Mouse (Mus musculus) brain, embryonic 14.5 days (tissue): ENCODE measurements around the gene Cdh18. TPM values are rescaled to one million over a fixed set of nuclear protein-coding genes. Genes with fewer than 3 reads are reported as not detected.
"Not testable (repeated sequence)": the region's sequence is repeated elsewhere in the genome, so short reads cannot be mapped to it uniquely, and the experiment has no call there.

Experiments used
- DNase-seq: peaks from one replicate; pipeline ENCODE4 v3.0.0-alpha.2; 2011; ENCODE audit warnings: low read depth
- CTCF ChIP-seq: fragments of 200-500 bp; IDR thresholded peaks from 2 replicates; pipeline ENCODE4 v1.5.1; 2012; ENCODE audit warnings: inconsistent platforms, mild to moderate bottlenecking, moderate library complexity, borderline replicate concordance; ENCODE audit not compliant: insufficient read depth, insufficient read length; ENCODE audit errors: extremely low read depth
- POLR2A ChIP-seq: fragments of 200-500 bp; IDR thresholded peaks from 2 replicates; pipeline ENCODE4 v1.6.1; 2012; ENCODE audit warnings: mild to moderate bottlenecking, inconsistent platforms, borderline replicate concordance; ENCODE audit not compliant: poor library complexity, insufficient read depth, insufficient read length, severe bottlenecking; ENCODE audit errors: extremely low read depth
- polyA plus RNA-seq: library from polyadenylated mRNA; depleted of rRNA; stranded (reverse); fragments of >200 nt; gene quantifications from 2 replicates; pipeline ENCODE4 v1.2.3, GENCODE M21; 2012; rRNA removed

Gene Cdh18
- 3.0 and 7.3 TPM in 2 replicates for polyA plus RNA-seq

GRCm38 (mm10) chr15:22548711-22549271 is at the start of gene Cdh18:
Gene Cdh18 (plus strand): TSS chr15:22549022.
- TF ChIP-seq CTCF (no peak), POLR2A (no peak)
- peak; percentile 38 for DNase-seq

GRCm38 (mm10) chr15:22511271-22511670 is 37.6 kb upstream of the Cdh18 start:
- TF ChIP-seq POLR2A (no peak), CTCF (no peak)
- no peak for DNase-seq

DNA sequence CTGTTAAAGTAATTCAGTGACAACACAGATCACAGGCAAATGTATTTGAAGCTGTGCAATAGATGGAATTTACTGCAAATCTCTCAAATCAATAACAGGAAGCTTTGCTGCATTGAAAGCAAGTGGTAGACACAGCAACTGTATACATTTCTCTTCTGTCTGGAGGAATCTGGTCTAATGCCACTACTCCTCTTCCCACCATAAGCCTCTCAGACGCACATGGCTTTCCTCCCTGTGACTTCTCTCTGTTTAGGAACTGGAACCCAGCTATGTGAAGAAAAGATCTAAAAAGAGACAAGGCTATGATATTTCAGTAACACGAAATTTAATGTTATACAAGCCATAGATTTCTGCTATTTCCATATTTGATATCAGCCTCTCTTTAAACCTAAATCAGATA is 13.0 kb upstream of the Cdh18 start:
- TF ChIP-seq POLR2A: no peak
- TF ChIP-seq CTCF: no peak
- peak; percentile 8 for DNase-seq

GRCm38 (mm10) chr15:22577974-22578616 is 29.3 kb downstream of the Cdh18 start:
- peak; percentile 47 for DNase-seq
- TF ChIP-seq POLR2A: no peak

DNA sequence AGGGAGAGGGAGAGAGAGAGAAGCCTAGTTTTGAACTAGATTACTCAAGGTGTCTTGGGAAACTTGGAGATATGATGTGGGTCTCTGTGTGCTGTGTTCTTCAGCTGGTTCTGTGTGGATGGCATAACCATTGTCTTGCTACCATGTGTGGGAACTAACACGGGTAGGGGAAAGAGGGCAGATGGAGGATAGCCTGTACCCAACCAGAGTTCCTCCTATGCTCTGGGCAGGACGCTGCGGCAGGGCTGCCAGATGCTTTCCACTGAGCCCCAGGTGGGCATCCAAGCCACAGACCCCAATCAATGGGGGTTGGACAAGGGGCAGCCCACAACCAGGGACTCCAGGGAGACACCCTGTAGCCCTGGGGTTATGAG is 29.8 kb downstream of the Cdh18 start:
- DNase-seq: no peak
- TF ChIP-seq CTCF (no peak), POLR2A (no peak)

DNA sequence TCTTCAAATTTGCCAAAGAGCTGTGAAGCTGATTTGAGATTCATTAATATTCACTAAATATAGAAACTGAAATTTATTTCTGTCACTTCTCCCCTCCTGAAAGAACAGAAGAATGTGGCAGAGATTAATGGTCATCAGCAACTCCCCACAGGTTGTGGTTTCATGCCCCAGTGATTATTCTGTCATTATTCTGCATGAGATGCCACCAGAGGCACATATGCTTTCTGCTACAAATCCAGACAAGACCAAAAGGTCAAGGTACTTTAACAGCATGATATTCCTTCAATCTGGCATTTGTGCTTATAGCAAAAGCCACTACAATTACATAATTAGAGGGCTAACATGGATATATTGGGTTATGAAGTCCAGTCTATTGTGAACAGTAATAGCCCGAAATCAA is 35.8 kb downstream of the Cdh18 start:
- DNase-seq: peak; percentile 42
- no peak for TF ChIP-seq POLR2A
- no peak for TF ChIP-seq CTCF

DNA sequence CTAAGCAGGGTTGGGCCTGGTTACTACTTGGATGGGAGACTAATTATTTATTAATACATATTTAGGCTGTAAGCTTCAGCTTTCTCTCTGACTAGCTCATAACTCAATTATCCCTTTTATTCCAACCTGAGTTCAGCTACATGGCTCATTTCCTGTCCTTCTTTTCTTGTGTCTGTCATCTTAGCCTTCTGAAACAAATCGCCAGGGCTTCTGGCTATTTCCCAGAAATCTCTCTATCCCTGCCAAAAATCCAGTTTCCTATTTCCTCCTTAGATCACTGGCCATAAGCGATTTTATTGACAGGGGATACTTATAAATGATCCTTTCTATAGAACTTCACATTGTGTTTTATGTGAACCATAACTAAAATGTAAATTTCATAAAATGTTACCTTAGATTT is 167.6 kb downstream of the Cdh18 start:
- TF ChIP-seq POLR2A (no peak), CTCF (no peak)
- no peak for DNase-seq

DNA sequence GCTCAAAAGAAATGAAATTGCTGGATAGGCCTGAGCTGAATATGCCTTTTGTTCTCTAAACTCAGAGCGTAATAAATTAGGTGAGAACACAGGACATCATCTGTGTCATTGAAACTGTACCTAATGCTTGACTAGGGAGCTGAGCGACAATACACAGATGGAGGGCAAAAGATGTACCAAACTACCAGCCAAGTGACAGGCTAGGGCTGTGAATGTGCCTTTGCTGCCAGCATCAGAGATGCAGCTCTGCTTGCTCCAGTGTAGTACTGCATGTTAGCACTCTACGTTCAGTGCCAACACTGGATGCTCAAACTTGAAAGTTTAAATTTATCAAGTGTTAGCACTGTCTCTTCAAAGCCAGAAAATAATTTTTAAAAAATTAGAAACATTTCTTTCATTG is 168.9 kb downstream of the Cdh18 start:
- peak; percentile 81 for DNase-seq
- TF ChIP-seq CTCF (no peak), POLR2A (no peak)

- peak; percentile 73 for DNase-seq
- TF ChIP-seq POLR2A (no peak), CTCF (no peak)
These were observed 177.8 kb downstream of the Cdh18 start for GRCm38 (mm10) chr15:22726574-22726973.

GRCm38 (mm10) chr15:22733039-22733438 is 184.2 kb downstream of the Cdh18 start:
- TF ChIP-seq POLR2A (no peak), CTCF (no peak)

DNA sequence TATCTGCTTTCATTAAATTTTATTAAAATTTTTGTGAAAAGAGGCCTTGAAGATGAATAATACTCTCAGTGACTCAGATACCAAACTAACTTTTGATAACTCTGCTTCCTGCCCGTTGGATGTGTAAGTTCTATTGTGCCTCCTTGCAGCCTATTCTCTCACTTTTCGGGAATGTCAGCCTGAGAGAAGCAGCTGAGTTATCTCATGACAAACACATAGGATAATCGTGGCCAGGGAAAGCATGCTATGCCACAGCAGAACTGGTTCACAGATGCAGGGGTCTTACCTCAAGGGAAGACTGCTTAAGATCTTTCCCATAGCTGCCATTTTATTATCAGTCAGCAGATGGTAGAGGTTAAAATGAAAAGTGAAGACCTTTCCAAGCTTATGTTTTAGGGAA is 187.3 kb downstream of the Cdh18 start:
- DNase-seq: no peak
- TF ChIP-seq POLR2A (no peak), CTCF (no peak)

More at GRCm38 (mm10) chr15:22733039-22733438, 184.2 kb downstream of the Cdh18 start:
- DNase-seq: no peak

DNA sequence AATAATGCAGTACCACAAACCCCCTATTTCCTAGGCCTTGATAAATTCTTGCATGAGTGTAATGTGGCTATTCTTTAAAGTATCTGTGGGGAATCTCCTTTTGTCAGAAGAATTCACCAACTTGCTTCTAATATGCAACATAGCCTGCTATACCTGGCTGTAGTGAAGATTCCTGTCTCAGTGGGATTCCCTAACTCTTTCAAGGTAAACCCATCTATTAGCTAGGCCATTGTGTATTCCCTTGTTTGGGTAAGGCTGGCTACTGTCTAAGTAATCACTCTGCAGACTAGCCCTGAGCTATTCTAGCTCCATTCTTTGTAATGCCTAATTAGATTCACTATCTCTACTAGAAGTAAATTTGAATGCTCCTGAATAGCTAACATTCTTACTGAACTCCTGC is 212.4 kb downstream of the Cdh18 start:
- DNase-seq: not testable (repeated sequence)

- DNase-seq: not testable (repeated sequence)
These were observed 217.8 kb downstream of the Cdh18 start for GRCm38 (mm10) chr15:22766591-22766990.

- TF ChIP-seq CTCF (no peak), POLR2A (no peak)
- DNase-seq: no peak
These were observed 227.5 kb downstream of the Cdh18 start for GRCm38 (mm10) chr15:22776346-22776745.
